Mouse (Mus musculus): ENCODE measurements around the gene Mysm1.

Mysm1 gene

GRCm38 (mm10) chr4:94941221-94941855 lies 37.6 kb downstream of the Mysm1 start:
- DNase-seq: peak; percentile 55

GRCm38 (mm10) chr4:94928743-94929142 lies 50.2 kb downstream of the Mysm1 start, which contains the start of gene Eqtn:
Eqtn (minus strand) TSS chr4:94928843.
- no peak for DNase-seq

- no peak for DNase-seq
These were observed 77.1 kb downstream of the Mysm1 start for GRCm38 (mm10) chr4:94901780-94902179.

- DNase-seq: no peak
These were observed 78.2 kb downstream of the Mysm1 start for GRCm38 (mm10) chr4:94900744-94901143.

Data from kidney, adult 18-20 months (tissue).